Mouse (Mus musculus): ENCODE results near the gene Ssbp4.

DNA sequence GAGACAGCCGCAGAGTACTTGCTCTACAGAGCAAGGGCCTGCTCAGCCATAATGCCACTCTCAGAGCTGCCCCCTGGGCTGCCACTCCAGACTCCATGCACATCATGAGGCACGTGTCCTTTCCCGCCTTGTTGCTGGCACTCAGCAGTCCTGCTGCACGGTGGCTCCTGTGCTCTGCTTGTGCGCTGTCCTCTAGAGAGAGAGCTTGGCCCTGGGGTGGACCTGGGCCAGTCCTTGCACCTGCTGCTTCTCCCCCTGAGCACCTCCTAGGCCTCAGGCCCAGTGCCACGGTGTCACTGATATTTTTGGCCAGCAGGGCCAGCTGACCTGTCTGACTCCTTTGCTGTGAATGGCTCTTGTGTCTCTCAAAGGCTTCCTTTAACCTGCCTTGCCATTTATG, 37.7 kb downstream of the Ssbp4 start:
- TF ChIP-seq ETS1 (IDR thresholded peaks at IDR 0.05; ENCODE audit: low read depth, low read length) (no peak), CTCF (IDR thresholded peaks at IDR 0.05 in 2 of 3, conservative IDR thresholded peaks at IDR 0.05 in 1 of 3; ENCODE audit: control insufficient read depth in 1 of 3, insufficient read depth in 1 of 3, low read depth in 2 of 3, low read length in 3 of 3, poor library complexity in 1 of 3, severe bottlenecking in 1 of 3) (no peak), POLR2A (IDR thresholded peaks at IDR 0.05; ENCODE audit: control insufficient read depth in 1 of 2, insufficient read depth in 1 of 2, low read depth in 1 of 2, low read length in 2 of 2, poor library complexity in 1 of 2) (no peak), UBTF (IDR thresholded peaks at IDR 0.05; ENCODE audit: borderline replicate concordance, insufficient read depth, low read depth, low read length) (no peak), ZNF384 (IDR thresholded peaks at IDR 0.05; ENCODE audit: low read depth, low read length) (no peak), MAX (IDR thresholded peaks at IDR 0.05; ENCODE audit: low read length) (no peak), POLR2AphosphoS5 (IDR thresholded peaks at IDR 0.05; ENCODE audit: borderline replicate concordance, low read depth, low read length) (no peak), USF1 (IDR thresholded peaks at IDR 0.05; ENCODE audit: low read depth, low read length) (no peak), TCF12 (IDR thresholded peaks at IDR 0.05; ENCODE audit: low read depth, low read length) (no peak), POLR2AphosphoS2 (IDR thresholded peaks at IDR 0.05; ENCODE audit: low read length) (no peak), EP300 (IDR thresholded peaks at IDR 0.05; ENCODE audit: low read depth in 1 of 2, low read length in 2 of 2) (no peak), MAFK (IDR thresholded peaks at IDR 0.05; ENCODE audit: borderline replicate concordance, low read depth, low read length) (no peak), TAL1 (IDR thresholded peaks at IDR 0.05; ENCODE audit: low read length) (no peak)

Data from MEL (cell line).